Mouse (Mus musculus): Measurements from ENCODE around the gene Shld2. TPM values are rescaled to one million over a fixed set of nuclear protein-coding genes. Genes with fewer than 3 reads are reported as not detected.
"Not testable (repeated sequence)": the region's sequence is repeated elsewhere in the genome, so short reads cannot be mapped to it uniquely, and the experiment has no call there.

The Shld2 gene
- polyA plus RNA-seq, 1 experiment from 2014 or later = 8.4 TPM

DNA sequence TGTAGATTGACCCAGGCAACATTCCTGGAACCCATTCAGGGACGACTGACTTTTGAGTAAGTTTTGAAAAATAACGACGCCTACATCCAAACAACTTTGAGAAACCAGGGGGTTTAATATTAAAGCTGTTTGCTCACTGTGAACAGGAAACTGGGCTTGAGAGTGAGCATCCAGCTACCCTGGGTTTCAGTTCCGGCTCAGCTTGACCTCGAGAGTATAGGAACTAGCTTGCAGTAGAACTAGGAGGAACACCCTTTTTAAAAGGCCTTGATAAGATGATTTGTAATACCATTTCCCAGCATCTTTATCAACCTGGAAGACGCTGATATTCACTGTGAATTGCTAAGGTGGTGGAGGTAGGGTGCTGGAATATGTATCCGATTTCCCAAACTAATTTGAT is 13.9 kb downstream of the Shld2 start:
- Histone ChIP-seq H3K4me1 (no peaks in the 10 kb centered on the region), H3K9me3 (no peaks in the 10 kb centered on the region), H3K4me3 (no peak overlapping the region), H3K27ac (no peak overlapping the region), H3K27me3 (ENCODE audit: poor library complexity, severe bottlenecking) (no peaks in the 10 kb centered on the region), H3K36me3 (replicated peaks) (no peaks in the 10 kb centered on the region)
- DNase-seq (ENCODE audit: extremely low spot score, low spot score) = no peak
- WGBS = 91% methylated on average over 7 of the region's 7 CpGs

GRCm38 (mm10) chr14:34293641-34294040 is 16.7 kb downstream of the Shld2 start:
- H3K9me3 ChIP-seq = no peaks in the 10 kb centered on the region
- no peak overlapping the region for H3K4me3 ChIP-seq
- H3K4me1 ChIP-seq = no peaks in the 10 kb centered on the region
- 89% methylated on average over 3 of the region's 3 CpGs for WGBS
- H3K27me3 ChIP-seq (ENCODE audit: poor library complexity, severe bottlenecking) = no peaks in the 10 kb centered on the region
- no peaks in the 10 kb centered on the region for H3K36me3 ChIP-seq (replicated peaks)
- H3K27ac ChIP-seq = no peak overlapping the region
- DNase-seq (ENCODE audit: extremely low spot score, low spot score) = no peak

DNA sequence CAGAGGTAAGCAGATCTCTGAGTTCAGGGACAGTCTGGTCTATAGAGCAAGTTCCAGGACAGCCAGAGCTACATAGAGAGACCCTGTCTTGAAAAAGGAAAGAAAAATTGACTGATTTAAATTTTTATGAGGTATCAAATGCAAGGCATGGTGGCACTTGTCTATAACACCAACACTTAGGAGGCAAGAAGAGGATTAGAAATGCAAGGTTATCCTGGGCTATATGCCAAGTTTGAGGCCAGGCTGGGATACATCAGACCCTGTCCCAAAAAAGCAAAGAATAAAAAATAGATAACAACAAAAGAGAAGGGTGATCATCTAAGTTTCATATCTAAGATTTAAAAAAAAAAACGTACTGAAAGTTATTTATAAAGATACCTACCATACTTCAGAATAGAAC is 20.1 kb downstream of the Shld2 start:
- Histone ChIP-seq H3K27me3 (ENCODE audit: poor library complexity, severe bottlenecking) (no peaks in the 10 kb centered on the region), H3K36me3 (replicated peaks) (no peaks in the 10 kb centered on the region), H3K4me3 (no peak overlapping the region), H3K4me1 (no peaks in the 10 kb centered on the region), H3K27ac (no peak overlapping the region), H3K9me3 (no peaks in the 10 kb centered on the region)
- DNase-seq (ENCODE audit: extremely low spot score, low spot score) = no peak
- WGBS = 64% methylated on average over 1 of the region's 1 CpGs

- Histone ChIP-seq H3K4me1 (no peaks in the 10 kb centered on the region), H3K4me3 (no peak overlapping the region), H3K36me3 (replicated peaks) (no peaks in the 10 kb centered on the region), H3K27me3 (ENCODE audit: poor library complexity, severe bottlenecking) (no peaks in the 10 kb centered on the region), H3K27ac (no peak overlapping the region), H3K9me3 (no peaks in the 10 kb centered on the region)
- 95% methylated on average over 3 of the region's 3 CpGs for WGBS
- DNase-seq (ENCODE audit: extremely low spot score, low spot score) = no peak
These were observed 20.9 kb downstream of the Shld2 start for GRCm38 (mm10) chr14:34289259-34290015.

GRCm38 (mm10) chr14:34288396-34288795 is 21.9 kb downstream of the Shld2 start:
- no peak overlapping the region for H3K27ac ChIP-seq
- H3K4me3 ChIP-seq = no peak overlapping the region
- no peak for DNase-seq (ENCODE audit: extremely low spot score, low spot score)
- H3K4me1 ChIP-seq = no peaks in the 10 kb centered on the region
- no peaks in the 10 kb centered on the region for H3K36me3 ChIP-seq (replicated peaks)
- WGBS = 82% methylated on average over 2 of the region's 2 CpGs
- H3K27me3 ChIP-seq (ENCODE audit: poor library complexity, severe bottlenecking) = no peaks in the 10 kb centered on the region
- no peaks in the 10 kb centered on the region for H3K9me3 ChIP-seq

DNA sequence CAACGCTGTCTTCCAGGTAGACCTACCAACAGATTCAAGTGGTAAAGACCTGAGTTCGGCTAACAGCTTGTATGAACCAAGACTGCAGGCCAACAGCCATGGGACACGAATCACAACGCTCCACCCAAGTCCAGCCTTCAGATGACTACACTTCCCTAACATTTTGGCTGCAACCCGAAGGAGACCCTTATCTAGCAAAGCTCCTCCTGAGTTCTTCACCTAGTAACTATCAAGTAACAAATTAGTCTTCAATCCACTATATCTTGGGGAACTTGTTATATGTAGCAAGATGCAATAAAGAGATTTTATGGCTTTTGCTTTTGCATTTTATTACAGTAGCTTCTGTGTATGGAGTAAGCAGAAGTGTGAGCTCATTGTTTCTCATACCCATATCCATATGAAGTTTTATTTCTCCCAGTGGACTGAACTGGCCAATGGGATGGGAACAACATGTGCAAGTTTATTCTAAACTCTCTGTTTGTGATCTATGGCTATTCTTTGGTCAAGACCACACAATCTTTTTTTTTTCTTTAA is 28.5 kb downstream of the Shld2 start:
- no peak overlapping the region for H3K27ac ChIP-seq
- DNase-seq (ENCODE audit: extremely low spot score, low spot score) = no peak
- WGBS = 93% methylated on average over 5 of the region's 5 CpGs
- no peaks in the 10 kb centered on the region for H3K27me3 ChIP-seq (ENCODE audit: poor library complexity, severe bottlenecking)
- no peak overlapping the region for H3K4me3 ChIP-seq
- no peaks in the 10 kb centered on the region for H3K36me3 ChIP-seq (replicated peaks)
- H3K4me1 ChIP-seq = no peaks in the 10 kb centered on the region
- H3K9me3 ChIP-seq = no peaks in the 10 kb centered on the region

DNA sequence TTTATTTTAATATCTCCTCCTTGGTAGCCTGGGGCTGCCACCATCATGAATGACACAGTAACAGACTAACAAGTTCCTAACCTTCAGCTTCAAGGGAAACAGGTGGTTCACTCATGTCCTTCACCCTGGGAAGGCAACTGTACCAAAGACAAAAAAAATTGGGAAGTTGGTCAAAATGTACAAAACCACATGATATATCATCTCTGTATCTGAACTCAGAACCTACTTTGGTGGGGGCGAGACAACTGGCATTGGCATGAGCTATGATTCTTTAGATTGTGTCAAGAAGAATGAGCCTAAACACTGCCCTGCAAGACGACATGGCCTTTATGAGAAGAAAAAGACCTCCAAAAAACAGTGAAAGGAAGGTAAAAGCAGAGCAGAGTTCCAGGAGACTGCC is 29.5 kb downstream of the Shld2 start:
- no peak for DNase-seq (ENCODE audit: extremely low spot score, low spot score)
- no peaks in the 10 kb centered on the region for H3K9me3 ChIP-seq
- no peak overlapping the region for H3K4me3 ChIP-seq
- no peaks in the 10 kb centered on the region for H3K36me3 ChIP-seq (replicated peaks)
- WGBS = 84% methylated on average over 2 of the region's 2 CpGs
- H3K27ac ChIP-seq = no peak overlapping the region
- no peaks in the 10 kb centered on the region for H3K27me3 ChIP-seq (ENCODE audit: poor library complexity, severe bottlenecking)
- no peaks in the 10 kb centered on the region for H3K4me1 ChIP-seq

DNA sequence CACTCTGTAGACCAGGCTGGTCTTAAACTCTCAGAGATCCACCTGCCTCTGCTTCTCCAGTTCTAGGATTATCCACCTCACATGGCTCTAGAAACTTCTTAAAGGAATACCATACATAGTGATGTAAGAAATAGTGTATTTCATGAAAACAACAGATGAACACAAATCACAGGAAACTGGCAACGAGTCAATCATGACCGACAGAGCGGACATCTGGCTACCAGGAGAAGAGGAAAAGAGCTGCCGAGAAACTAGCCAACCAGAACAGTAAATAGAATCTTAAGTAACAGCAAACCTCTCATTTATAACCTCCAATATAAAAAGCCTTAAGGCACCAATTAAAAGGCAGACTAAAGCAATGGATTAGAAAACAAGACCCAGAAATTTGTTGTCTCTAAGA is 30.6 kb downstream of the Shld2 start:
- H3K4me3 ChIP-seq = no peak overlapping the region

GRCm38 (mm10) chr14:34275225-34275624 is 35.1 kb downstream of the Shld2 start:
- 91% methylated on average over 4 of the region's 4 CpGs for WGBS
- Histone ChIP-seq H3K27me3 (ENCODE audit: poor library complexity, severe bottlenecking) (no peaks in the 10 kb centered on the region), H3K9me3 (no peaks in the 10 kb centered on the region)

More for the DNA sequence above, 30.6 kb downstream of the Shld2 start:
- no peaks in the 10 kb centered on the region for H3K4me1 ChIP-seq
- H3K36me3 ChIP-seq (replicated peaks) = no peaks in the 10 kb centered on the region
- no peaks in the 10 kb centered on the region for H3K27me3 ChIP-seq (ENCODE audit: poor library complexity, severe bottlenecking)
- DNase-seq (ENCODE audit: extremely low spot score, low spot score) = no peak
- WGBS = 92% methylated on average over 4 of the region's 4 CpGs
- no peaks in the 10 kb centered on the region for H3K9me3 ChIP-seq
- H3K27ac ChIP-seq = no peak overlapping the region

DNA sequence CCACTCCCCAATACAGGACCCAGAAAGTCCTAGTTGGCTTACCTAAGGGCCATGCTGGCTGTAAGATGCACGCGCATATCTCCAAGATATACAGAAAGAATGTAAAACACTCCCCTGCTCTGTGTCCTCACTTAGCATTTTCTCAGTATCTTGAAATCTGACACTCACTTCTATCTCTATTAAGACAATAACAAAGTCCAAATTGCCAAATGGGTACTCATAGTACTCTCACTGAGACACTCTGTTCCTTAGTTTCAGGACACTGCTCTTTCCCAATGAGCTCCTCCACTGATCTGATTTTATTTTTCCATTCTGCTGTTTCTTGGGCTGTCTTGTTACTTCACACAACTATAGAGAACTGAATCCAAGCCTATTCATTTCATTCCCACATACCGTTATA is 36.2 kb downstream of the Shld2 start:
- no peaks in the 10 kb centered on the region for H3K27me3 ChIP-seq (ENCODE audit: poor library complexity, severe bottlenecking)
- H3K27ac ChIP-seq = no peak overlapping the region
- H3K9me3 ChIP-seq = no peaks in the 10 kb centered on the region
- no peak for DNase-seq (ENCODE audit: extremely low spot score, low spot score)
- no peak overlapping the region for H3K4me3 ChIP-seq
- H3K4me1 ChIP-seq = no peaks in the 10 kb centered on the region
- no peaks in the 10 kb centered on the region for H3K36me3 ChIP-seq (replicated peaks)
- WGBS = 97% methylated on average over 3 of the region's 3 CpGs

More at GRCm38 (mm10) chr14:34275225-34275624, 35.1 kb downstream of the Shld2 start:
- Histone ChIP-seq H3K4me1 (no peaks in the 10 kb centered on the region), H3K4me3 (no peak overlapping the region), H3K27ac (no peak overlapping the region), H3K36me3 (replicated peaks) (no peaks in the 10 kb centered on the region)
- no peak for DNase-seq (ENCODE audit: extremely low spot score, low spot score)

DNA sequence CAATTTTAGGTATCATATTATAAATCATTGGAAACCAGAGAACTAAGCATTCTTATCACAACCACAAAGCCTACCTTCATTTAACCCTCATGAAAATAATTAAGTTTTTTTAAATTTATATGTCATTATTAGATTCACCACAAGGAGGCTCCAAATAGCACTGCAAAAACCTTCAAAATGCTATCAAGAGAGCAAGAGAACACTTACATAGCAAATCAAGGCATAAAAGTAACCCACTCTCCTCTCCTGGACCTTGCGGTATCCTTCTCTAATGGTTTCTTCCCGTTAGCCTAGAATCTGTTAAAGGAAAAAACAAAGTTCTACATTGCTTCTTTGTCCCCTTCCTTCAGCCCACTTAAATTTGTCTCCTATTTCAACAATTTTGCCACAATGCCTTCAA is 37.0 kb downstream of the Shld2 start:
- Histone ChIP-seq H3K9me3 (no peaks in the 10 kb centered on the region), H3K27ac (no peak overlapping the region), H3K27me3 (ENCODE audit: poor library complexity, severe bottlenecking) (no peaks in the 10 kb centered on the region), H3K4me3 (no peak overlapping the region), H3K36me3 (replicated peaks) (no peaks in the 10 kb centered on the region), H3K4me1 (no peaks in the 10 kb centered on the region)
- no peak for DNase-seq (ENCODE audit: extremely low spot score, low spot score)
- WGBS = 65% methylated on average over 2 of the region's 2 CpGs

DNA sequence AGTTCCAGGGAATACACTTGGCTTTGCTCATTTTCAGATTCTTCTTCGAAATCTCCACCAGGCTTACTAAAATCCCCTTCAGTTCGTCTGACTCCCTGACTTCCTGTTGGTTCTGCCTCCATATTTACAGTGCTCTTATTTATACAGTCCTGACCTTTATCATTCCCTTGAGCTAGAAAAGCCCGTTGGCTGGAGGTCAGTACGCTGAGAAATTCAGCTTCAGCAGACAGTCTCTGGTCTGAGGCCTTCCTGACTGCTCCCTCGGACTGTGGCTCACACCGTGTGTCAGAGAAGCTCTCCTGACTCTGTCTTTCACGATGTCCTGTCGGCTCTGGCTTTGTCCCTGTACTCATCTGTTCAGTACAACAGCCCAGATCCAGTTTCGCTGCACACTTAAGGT is 42.2 kb downstream of the Shld2 start:
- Histone ChIP-seq H3K27me3 (ENCODE audit: poor library complexity, severe bottlenecking) (no peaks in the 10 kb centered on the region), H3K27ac (no peak overlapping the region), H3K4me1 (no peaks in the 10 kb centered on the region), H3K9me3 (no peaks in the 10 kb centered on the region), H3K36me3 (replicated peaks) (no peaks in the 10 kb centered on the region), H3K4me3 (no peak overlapping the region)
- no peak for DNase-seq (ENCODE audit: extremely low spot score, low spot score)
- 89% methylated on average over 9 of the region's 9 CpGs for WGBS

DNA sequence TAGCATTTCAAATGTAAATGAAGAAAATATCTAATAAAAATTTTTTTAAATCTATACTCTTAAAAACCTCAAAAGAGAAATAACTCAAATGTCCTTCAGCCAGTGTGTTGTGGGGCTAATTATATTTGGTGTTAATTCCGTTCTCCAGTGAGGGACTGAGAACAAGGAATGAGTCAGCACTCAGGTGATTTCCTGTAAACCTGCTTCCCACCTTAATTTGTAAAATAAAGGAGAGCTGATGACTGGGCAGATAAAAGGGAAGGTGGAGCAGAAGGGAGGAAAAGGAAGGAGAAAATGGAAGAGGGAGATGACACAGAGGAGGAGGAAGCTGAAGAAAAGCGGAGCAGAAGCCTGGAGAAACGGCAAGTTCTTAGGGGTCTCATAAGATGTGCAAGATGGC is 51.8 kb downstream of the Shld2 start:
- DNase-seq (ENCODE audit: extremely low spot score, low spot score); H3K36me3 ChIP-seq (replicated peaks); H3K27me3 ChIP-seq (ENCODE audit: poor library complexity, severe bottlenecking); H3K9me3 ChIP-seq; H3K4me3 ChIP-seq; H3K4me1 ChIP-seq; H3K27ac ChIP-seq: not testable (repeated sequence)
- WGBS = 77% methylated on average over 3 of the region's 3 CpGs

All from forebrain, embryonic 10.5 days (tissue).